Mouse (Mus musculus): Measurements from ENCODE around the gene Car15.

DNA sequence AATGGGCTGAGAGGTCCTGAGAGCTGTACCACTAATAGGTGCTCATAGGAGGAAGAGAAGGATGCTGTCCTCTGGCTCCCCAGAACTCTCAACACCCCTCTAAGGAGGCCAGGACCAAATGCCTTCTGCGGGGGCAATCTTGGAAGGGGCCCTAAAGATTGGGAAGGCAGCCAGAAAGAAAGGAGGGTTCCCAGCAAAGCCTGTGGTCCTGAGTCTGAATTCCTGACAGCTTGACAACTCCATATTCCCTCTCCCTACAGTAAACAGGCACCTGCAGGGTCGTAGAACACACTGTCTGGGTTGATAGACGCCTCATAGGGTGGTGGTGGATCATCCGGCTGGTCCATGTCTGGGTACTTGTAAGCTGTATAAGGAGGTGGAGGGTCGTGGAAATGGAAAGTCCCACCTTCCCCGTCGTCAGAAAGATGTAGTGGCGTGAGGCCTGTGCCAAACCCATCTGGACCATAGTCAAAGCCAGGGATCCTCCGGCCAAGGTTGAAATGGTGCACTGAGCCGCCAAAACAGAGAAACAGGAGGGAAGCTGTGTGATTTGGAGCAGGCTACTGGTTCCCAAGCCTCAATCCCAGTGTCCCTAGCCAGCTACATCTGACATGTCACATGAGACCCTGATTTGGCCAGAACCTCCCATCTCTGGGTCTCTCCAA lies 5.7 kb upstream of the Car15 start:
- TF ChIP-seq CTCF (IDR thresholded peaks at IDR 0.05; ENCODE audit: low read depth, low read length): no peak
- TF ChIP-seq POLR2A (IDR thresholded peaks at IDR 0.05; ENCODE audit: extremely low read depth, insufficient read depth, low read length): no peak

Measured in liver, adult 2 months (tissue).